Comparison of ENCODE assay signal across 8 mouse cellular contexts in genomic region chr4:120570438-120571069, GRCm38 (mm10). TPM values are rescaled to one million over a fixed set of nuclear protein-coding genes. Genes with fewer than 3 reads are reported as not detected.
DNase-seq lines count a peak whose midpoint lies in the region; ATAC-seq and TF ChIP-seq lines count a peak whose summit lies in the region.

No protein-coding gene starts in this region.

- peak; percentile 75 for DNase-seq in embryo, embryonic 10 days (ENCODE audit: low spot score)
- DNase-seq in embryo, embryonic 10.5 days (ENCODE audit: low spot score) = no peak
- DNase-seq in thymus, adult 2 months = no peak
- no peak for DNase-seq in thymus, postnatal 10 days (ENCODE audit: low spot score in 2 of 2)
- DNase-seq in ovary, adult 18-20 months (ENCODE audit: low spot score) = no peak
- no peak for DNase-seq in adrenal gland, postnatal 14 days
- no peak for DNase-seq in frontal cortex, postnatal 36 days (ENCODE audit: low spot score in 2 of 2)

- peaks cover 12% of the 10 kb centered on the region for H3K4me1 ChIP-seq in thymus, adult 2 months (replicated peaks; ENCODE audit: control insufficient read depth, insufficient read depth, low read length)
- H3K4me1 ChIP-seq in limb, embryonic 15.5 days = peaks cover 32% of the 10 kb centered on the region

- WGBS in thymus, adult 2 months = 2% methylated on average over 27 of the region's 27 CpGs
- whole genome bisulfite sequencing in limb, embryonic 15.5 days = under 1% methylated on average over 27 of the region's 27 CpGs

- TF ChIP-seq POLR2A in thymus, adult 2 months (IDR thresholded peaks at IDR 0.05; ENCODE audit: control insufficient read depth, extremely low read depth, insufficient read depth, low read length, poor library complexity) = no peak

- no peaks in the 10 kb centered on the region for H3K36me3 ChIP-seq in thymus, adult 2 months (ENCODE audit: control insufficient read depth, insufficient read depth, low read length)
- no peaks in the 10 kb centered on the region for H3K36me3 ChIP-seq in limb, embryonic 15.5 days

- H3K27ac ChIP-seq in thymus, adult 2 months (ENCODE audit: control insufficient read depth, insufficient read depth, low read length) = peak overlapping the region; percentile 9; the same call in 1 of the 2 replicates
- peak overlapping the region; percentile 97 for H3K27ac ChIP-seq in limb, embryonic 15.5 days

- H3K4me2 ChIP-seq in limb, embryonic 15.5 days = peak overlapping the region; percentile 71

- H3K4me3 ChIP-seq in thymus, adult 2 months (ENCODE audit: control insufficient read depth, insufficient read depth, low read length) = peak overlapping the region; percentile 78
- H3K4me3 ChIP-seq in limb, embryonic 15.5 days = peak overlapping the region; percentile 93

- no peak for TF ChIP-seq CTCF in thymus, adult 2 months (IDR thresholded peaks at IDR 0.05; ENCODE audit: borderline replicate concordance, control insufficient read depth, extremely low read depth, insufficient read depth, low read length, poor library complexity)

- H3K9me3 ChIP-seq in limb, embryonic 15.5 days = no peaks in the 10 kb centered on the region

- ATAC-seq in limb, embryonic 15.5 days (ENCODE audit: insufficient number of reproducible peaks, low FRiP score, low TSS enrichment, low read depth) = peak; percentile 40

- H3K27me3 ChIP-seq in thymus, adult 2 months (ENCODE audit: control insufficient read depth, insufficient read depth, low read length) = no peaks in the 10 kb centered on the region
- H3K27me3 ChIP-seq in limb, embryonic 15.5 days = no peaks in the 10 kb centered on the region

- H3K9ac ChIP-seq in limb, embryonic 15.5 days = peak overlapping the region; percentile 79

RNA-seq across cellular contexts. Expression of gene Ctps, which starts 0.5 kb away (rescaled TPM):
- 13.8 and 14.7 TPM in 2 replicates for polyA plus RNA-seq in thymus, adult 2 months (2012; rRNA removed)
- 67.6 and 68.6 TPM in 2 replicates for polyA plus RNA-seq in limb, embryonic 15.5 days (2015; fragmentation: Nextera tagmentation; extraction: Ambion mirVana)
- total RNA-seq in adrenal gland, postnatal 14 days (2021) = 31.7 and 37.3 TPM in 2 replicates

RNA-seq across cellular contexts. Expression of gene Gm8439, which starts 18.0 kb away (rescaled TPM):
- not detected in 2 replicates for polyA plus RNA-seq in thymus, adult 2 months (2012; rRNA removed)
- not detected in 2 replicates for polyA plus RNA-seq in limb, embryonic 15.5 days (2015; fragmentation: Nextera tagmentation; extraction: Ambion mirVana)
- not detected in 2 replicates for total RNA-seq in adrenal gland, postnatal 14 days (2021)

RNA-seq across cellular contexts. Expression of gene Slfnl1, which starts 38.5 kb away (rescaled TPM):
- polyA plus RNA-seq in thymus, adult 2 months (2012; rRNA removed) = 0.24 and 0.35 TPM in 2 replicates
- polyA plus RNA-seq in limb, embryonic 15.5 days (2015; fragmentation: Nextera tagmentation; extraction: Ambion mirVana) = not detected in 2 replicates
- total RNA-seq in adrenal gland, postnatal 14 days (2021) = 0.19 TPM in 1 of 2 replicates, not detected in the other
